Mouse (Mus musculus) testis, postnatal 14 days (tissue): Measurements from ENCODE around the gene She.
A peak's percentile ranks its signal among the peaks of the same experiment; 100 is the strongest.

ENCODE experiments used
- DNase-seq: peaks from one replicate; pipeline ENCODE4 v3.0.0; 2021; ENCODE audit warnings: low spot score

Gene She

GRCm38 (mm10) chr3:89817056-89817455 lies 14.1 kb upstream of the She start:
- no peak for DNase-seq

GRCm38 (mm10) chr3:89818605-89819004 lies 12.6 kb upstream of the She start:
- no peak for DNase-seq

- DNase-seq, result no peak
Observed at GRCm38 (mm10) chr3:89819897-89820296, 11.3 kb upstream of the She start.

- DNase-seq, result no peak
Observed at GRCm38 (mm10) chr3:89820311-89821095, 10.7 kb upstream of the She start.

- no peak for DNase-seq
Observed at GRCm38 (mm10) chr3:89821096-89821513, 10.1 kb upstream of the She start.

DNA sequence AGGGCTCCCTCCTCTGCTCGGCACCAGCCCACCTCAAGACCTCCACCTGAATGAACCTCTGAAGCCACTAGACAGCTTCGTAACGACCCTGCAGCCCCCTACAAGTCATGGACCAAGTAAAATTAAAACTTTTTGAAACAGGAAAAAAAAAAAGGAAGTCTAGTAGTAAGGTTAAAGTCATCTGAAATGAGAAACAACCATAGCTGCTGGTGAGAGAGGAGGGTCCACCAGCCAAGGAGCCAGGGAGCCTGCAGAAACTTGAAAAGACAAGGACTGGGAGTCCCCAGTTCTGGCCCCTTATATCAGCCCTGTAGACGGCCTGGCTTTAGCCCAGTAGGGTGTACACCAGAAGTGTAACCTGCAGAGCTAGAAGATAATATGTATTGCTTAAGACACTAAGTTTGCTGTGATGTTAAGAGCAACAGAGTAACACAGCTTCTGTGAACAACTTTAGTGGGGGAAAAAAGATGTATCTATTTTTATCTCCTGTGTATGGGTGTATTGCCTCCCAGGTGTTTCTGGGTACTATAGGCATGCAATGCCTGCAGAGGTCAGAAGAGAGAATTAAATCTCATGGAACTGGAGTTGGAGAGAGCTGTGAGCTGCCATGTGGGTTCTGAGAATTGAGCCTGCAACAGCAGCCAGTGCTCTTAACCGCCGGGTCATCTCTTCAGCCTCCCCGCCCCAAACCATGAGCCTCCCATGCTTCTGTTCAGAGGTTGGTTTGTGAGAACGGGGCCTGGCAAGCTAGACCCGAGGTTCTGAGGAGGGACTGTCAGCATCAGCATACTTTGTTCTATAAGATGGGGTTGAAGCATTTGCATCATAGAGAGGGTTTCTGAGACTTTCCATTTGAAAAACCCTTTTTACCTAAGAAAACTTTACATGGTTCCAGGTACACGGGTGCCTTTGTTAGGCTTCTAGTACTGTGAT lies 9.4 kb upstream of the She start:
- no peak for DNase-seq

- DNase-seq, result no peak
Observed at GRCm38 (mm10) chr3:89823594-89823993, 7.6 kb upstream of the She start.

DNA sequence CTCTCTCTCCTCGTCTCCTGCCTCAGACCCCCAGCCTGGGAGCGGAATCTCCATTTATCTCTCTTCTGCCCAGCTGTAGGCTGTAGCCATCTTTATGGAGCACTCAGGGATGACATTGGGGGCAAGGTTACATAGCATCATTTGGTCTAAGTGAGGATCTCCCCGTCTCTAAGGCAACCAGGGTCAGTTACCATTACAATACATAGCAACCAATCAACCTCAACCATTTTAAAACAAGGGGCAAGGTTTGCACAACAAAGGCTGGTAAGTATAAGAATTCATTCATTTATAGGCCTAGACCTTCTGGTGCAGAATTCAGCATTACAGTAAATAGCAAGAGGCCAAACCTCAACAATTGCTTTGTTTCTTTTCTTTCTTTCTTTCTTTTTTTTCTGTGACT lies 4.9 kb upstream of the She start:
- no peak for DNase-seq

GRCm38 (mm10) chr3:89835362-89835761 lies 4.2 kb downstream of the She start:
- DNase-seq, result no peak

GRCm38 (mm10) chr3:89842258-89842657 lies 11.1 kb downstream of the She start:
- DNase-seq, result peak; percentile 60

DNA sequence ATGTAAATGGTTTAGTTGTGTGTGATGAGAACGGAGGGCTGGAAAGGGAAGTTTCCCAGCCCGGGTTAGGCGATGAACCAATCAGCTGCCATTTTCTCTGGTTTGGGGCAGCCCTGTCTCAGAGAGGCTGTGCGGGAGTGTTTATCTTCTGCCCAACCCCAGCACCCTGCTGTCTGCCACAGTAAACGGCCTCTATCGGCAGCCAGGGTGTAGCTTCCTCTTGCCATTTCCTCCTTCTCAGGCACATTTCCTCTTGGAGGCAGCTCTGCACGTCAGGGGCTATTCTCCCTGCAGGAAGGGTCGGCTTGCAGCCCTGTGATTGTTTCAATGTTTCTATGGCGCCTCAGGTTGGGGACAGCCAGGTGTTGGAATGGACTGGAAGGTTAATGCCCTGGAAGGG lies 12.0 kb downstream of the She start:
- DNase-seq, result peak; percentile 68

DNA sequence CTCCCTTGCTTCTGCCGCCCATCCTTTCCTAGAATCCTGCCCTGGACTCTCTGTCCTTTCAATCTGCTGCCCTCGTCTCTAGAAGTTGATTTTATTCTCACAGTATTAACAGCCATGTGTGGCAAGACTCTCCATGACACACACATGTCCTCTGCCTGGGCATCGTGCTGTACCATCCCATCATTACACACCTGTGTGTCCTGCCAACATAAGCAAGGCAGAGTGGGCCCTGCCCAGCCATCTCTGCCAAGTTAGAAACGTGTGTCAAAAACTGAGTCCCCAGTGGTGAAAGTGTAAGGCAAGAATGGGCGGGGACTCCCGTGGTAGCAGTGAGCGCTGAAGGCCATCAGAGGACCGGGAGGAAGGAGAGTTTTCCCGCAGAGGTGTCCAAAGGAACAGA lies 14.6 kb downstream of the She start:
- DNase-seq, result no peak

GRCm38 (mm10) chr3:89847126-89847525 lies 16.0 kb downstream of the She start:
- DNase-seq, result no peak

DNA sequence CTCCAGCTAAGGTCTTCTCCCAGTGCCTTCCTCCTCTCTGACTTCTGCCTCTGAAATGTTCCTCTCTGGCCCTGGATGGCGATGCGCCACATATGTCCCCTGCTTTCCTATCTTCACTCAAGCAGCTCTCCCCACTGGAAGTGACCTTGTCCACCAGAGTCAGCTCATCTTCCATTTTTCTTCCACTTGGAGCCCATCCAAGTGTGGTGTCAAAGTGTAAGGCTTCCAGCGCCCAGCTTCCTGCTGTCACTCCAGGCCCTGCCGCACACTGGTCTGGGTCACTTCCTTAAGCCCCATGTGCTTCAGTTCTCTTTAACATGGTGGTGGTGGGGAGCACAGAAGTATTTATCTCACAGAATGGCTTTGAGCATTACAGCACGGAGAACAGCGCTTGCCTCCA lies 16.4 kb downstream of the She start:
- no peak for DNase-seq

- no peak for DNase-seq
Observed at GRCm38 (mm10) chr3:89848083-89848482, 16.9 kb downstream of the She start.

DNA sequence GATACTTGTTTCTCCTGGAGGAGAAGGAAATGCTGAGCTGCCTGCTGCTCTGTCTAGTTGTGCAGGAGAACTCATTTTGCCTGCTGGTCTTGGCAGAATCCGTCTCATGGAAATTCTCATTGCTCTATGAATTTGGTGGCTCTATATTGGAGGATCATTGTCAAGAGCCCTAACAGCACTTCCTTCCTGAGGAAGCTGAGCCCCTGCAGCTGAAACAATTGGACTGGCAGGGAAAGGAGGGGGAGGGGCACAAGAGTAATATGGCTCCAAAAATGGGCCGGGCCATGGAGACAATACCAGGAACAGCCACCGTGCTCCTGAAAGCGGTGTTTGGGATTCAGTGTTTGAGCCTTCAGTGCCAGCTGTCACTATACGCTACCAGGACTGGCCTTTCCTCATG lies 22.6 kb downstream of the She start:
- no peak for DNase-seq

DNA sequence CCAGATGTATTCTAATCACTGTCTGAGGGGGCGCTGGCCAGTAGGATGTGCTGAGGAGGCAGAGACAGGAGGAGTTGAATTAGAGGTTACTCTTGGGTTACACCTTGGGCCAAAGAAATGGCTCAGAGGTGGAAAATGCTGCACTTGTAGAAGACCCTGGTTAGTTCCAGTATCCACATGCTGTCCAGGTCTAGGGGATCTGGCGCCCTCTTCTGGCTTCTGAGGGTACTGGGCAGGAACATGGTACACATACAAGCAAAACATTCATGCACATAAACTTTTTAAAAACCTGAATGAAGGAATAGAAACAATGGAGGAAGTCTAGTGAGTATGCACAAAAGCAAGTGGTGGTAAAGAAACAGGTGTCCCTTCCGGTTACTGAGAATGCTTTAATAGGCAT lies 26.2 kb downstream of the She start:
- no peak for DNase-seq

DNA sequence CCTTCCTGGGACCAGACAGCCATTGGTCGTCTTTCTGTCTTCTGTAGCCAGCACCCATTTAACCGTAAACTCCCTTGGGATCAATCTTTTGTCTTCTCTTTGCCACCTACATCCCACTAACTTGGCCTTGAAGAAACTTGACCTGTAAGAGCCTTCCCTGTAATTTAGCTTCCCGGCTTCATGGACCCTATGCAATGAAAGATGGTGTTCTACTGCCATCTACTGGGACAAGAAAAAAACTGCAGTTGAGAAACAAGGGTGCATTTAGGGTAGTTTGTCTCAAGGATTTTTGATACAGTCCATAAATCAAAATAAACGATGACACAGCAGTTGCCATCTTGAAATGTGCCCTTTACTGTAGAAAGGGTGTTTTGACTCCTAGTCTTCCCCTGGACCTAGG lies 27.0 kb downstream of the She start:
- DNase-seq, result no peak

DNA sequence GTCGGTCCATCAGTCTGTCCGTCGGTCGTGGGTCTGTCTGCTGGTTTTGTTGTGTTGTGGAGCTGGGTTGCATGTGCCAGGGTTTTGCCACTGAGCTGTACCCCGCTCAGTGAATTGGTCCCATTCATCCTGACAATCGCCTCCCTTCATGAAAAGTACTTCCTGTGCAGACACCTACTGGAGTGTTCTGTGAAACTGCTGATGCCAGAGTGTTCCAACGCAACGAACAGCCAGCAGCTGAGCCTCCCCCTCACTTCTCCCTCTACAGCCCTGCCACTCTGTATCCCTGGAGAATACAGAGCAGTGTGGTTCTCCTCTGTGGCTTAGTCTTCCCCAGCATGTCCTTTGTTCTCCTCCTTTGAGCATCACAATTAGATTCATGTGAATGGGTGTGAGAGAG lies 27.7 kb downstream of the She start:
- peak; percentile 66 for DNase-seq

DNA sequence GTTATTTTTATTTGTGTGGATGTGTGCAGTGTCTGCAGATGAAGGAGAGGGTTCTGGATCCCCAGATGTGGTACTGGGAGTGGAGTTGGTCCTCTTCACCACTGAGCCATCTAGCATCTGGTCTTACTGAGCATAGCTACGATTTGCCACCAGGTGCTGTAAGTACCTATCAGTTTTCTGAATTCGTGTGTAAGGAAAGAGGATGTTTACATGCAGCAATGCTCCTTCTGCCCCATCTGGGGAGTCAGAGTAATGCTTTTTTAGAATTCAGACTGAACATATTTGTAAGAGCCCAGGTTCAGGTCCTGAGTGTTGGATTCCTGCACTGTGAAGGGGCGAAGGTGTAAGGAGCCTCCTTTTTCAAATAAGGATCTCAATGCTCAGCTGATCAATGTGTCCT lies 28.8 kb downstream of the She start:
- no peak for DNase-seq

DNA sequence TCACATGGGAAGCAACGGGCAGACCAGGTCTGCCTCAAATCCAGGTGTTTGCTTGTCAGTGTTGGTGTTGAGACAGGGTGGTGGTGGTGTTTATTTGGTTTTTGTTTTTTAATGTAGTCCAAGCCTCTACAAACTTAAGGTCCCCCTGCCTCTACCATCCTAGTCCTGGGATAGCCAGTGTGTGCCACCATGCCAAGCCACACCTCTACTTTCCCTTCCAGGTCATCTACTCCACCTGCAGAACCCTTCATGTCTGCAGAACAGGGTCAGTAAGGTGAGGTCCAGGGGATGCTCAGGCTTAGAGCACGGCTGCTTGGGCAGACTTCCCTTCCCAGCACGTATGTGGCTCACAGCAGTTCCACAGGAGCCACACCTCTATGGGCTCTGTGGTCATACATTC lies 29.2 kb downstream of the She start:
- no peak for DNase-seq

- peak; percentile 55 for DNase-seq
Observed at GRCm38 (mm10) chr3:89861070-89861469, 29.9 kb downstream of the She start.

GRCm38 (mm10) chr3:89862182-89862761 lies 31.1 kb downstream of the She start:
- no peak for DNase-seq
